Mouse (Mus musculus) kidney, adult 8-10 months (tissue): ENCODE data around the gene Cdc42ep4.

Experiments
- DNase-seq, 2 experiments: peaks; one replicate each; pipeline ENCODE4 v3.0.0; 2022

The Cdc42ep4 gene

GRCm38 (mm10) chr11:113751484-113752084, at the start of gene Cdc42ep4:
Gene Cdc42ep4 (minus strand): TSS chr11:113751881.
- peak; percentile 70 to 75 for DNase-seq

GRCm38 (mm10) chr11:113800026-113800425, 48.3 kb upstream of the Cdc42ep4 start:
- DNase-seq: no peak

- DNase-seq: no peak
Observed at GRCm38 (mm10) chr11:113799041-113799447, 47.4 kb upstream of the Cdc42ep4 start.

GRCm38 (mm10) chr11:113798011-113798410, 46.3 kb upstream of the Cdc42ep4 start:
- DNase-seq: no peak

GRCm38 (mm10) chr11:113797014-113797983, 45.6 kb upstream of the Cdc42ep4 start:
- DNase-seq: no peak

- no peak for DNase-seq
Observed at GRCm38 (mm10) chr11:113795846-113796245, 44.2 kb upstream of the Cdc42ep4 start.

GRCm38 (mm10) chr11:113791357-113792215, 39.9 kb upstream of the Cdc42ep4 start:
- DNase-seq: no peak

GRCm38 (mm10) chr11:113789101-113789500, 37.4 kb upstream of the Cdc42ep4 start:
- DNase-seq: no peak

- DNase-seq: peak; percentile 44 to 53
Observed at GRCm38 (mm10) chr11:113788183-113788789, 36.6 kb upstream of the Cdc42ep4 start.

- DNase-seq: no peak
Observed at GRCm38 (mm10) chr11:113787432-113788182, 35.9 kb upstream of the Cdc42ep4 start.

- DNase-seq: no peak
Observed at GRCm38 (mm10) chr11:113787009-113787408, 35.3 kb upstream of the Cdc42ep4 start.

GRCm38 (mm10) chr11:113786395-113786794, 34.7 kb upstream of the Cdc42ep4 start:
- DNase-seq: no peak

- peak in 1 of 2 experiments; percentile 21 for DNase-seq
Observed at GRCm38 (mm10) chr11:113785406-113786171, 33.9 kb upstream of the Cdc42ep4 start.

GRCm38 (mm10) chr11:113784656-113785396, 33.1 kb upstream of the Cdc42ep4 start:
- DNase-seq: no peak

- no peak for DNase-seq
Observed at GRCm38 (mm10) chr11:113782496-113782895, 30.8 kb upstream of the Cdc42ep4 start.

- no peak for DNase-seq
Observed at GRCm38 (mm10) chr11:113782006-113782405, 30.3 kb upstream of the Cdc42ep4 start.

- no peak for DNase-seq
Observed at GRCm38 (mm10) chr11:113779680-113780041, 28.0 kb upstream of the Cdc42ep4 start.

GRCm38 (mm10) chr11:113778733-113779679, 27.3 kb upstream of the Cdc42ep4 start:
- DNase-seq: peak in 1 of 2 experiments; percentile 22

- DNase-seq: no peak
Observed at GRCm38 (mm10) chr11:113777878-113778464, 26.3 kb upstream of the Cdc42ep4 start.
